Mouse (Mus musculus) hindbrain, embryonic 11.5 days (tissue): Measurements from ENCODE around the gene Mb21d2. TPM values are rescaled to one million over a fixed set of nuclear protein-coding genes. Genes with fewer than 3 reads are reported as not detected.
A peak's percentile ranks its signal among the peaks of the same experiment; 100 is the strongest.

Experiments used
- ATAC-seq: fragments of 200-750 bp; cut with Nextera tagmentation; 2 replicates; pipeline ENCODE4 v1.8.0; 2017; ENCODE audit warnings: mild to moderate bottlenecking, moderate TSS enrichment, moderate library complexity; ENCODE audit not compliant: low FRiP score
- DNase-seq: peaks from one replicate; pipeline ENCODE4 v3.0.0-alpha.2; 2015; ENCODE audit warnings: low spot score
- H3K27ac ChIP-seq: fragments of 300-500 bp; sonication (generic); 2 replicates; pipeline ENCODE4 v1.5.1; 2014; ENCODE audit warnings: mild to moderate bottlenecking, low read depth, low read length
- H3K27me3 ChIP-seq: fragments of 300-500 bp; sonication (generic); 2 replicates; pipeline ENCODE4 v1.6.1; 2014; ENCODE audit warnings: mild to moderate bottlenecking, low read length, moderate library complexity, mixed read lengths; ENCODE audit not compliant: control insufficient read depth, insufficient read depth
- H3K36me3 ChIP-seq: fragments of 300-500 bp; sonication (generic); 2 replicates; pipeline ENCODE4 v1.6.1; 2014; ENCODE audit warnings: mild to moderate bottlenecking, low read length, moderate library complexity, mixed read lengths; ENCODE audit not compliant: control insufficient read depth, insufficient read depth
- H3K4me1 ChIP-seq: fragments of 300-500 bp; sonication (generic); replicated peaks from 2 replicates; pipeline ENCODE4 v1.6.1; 2014; ENCODE audit warnings: low read length, mixed read lengths; ENCODE audit not compliant: control insufficient read depth, insufficient read depth
- H3K4me2 ChIP-seq: fragments of 300-500 bp; sonication (generic); replicated peaks from 2 replicates; pipeline ENCODE4 v1.6.1; 2014; ENCODE audit warnings: mild to moderate bottlenecking, low read depth, low read length
- H3K4me3 ChIP-seq: fragments of 300-500 bp; sonication (generic); 2 replicates; pipeline ENCODE4 v1.5.1; 2014; ENCODE audit warnings: low read depth, low read length
- H3K9ac ChIP-seq: fragments of 300-500 bp; sonication (generic); 2 replicates; pipeline ENCODE4 v1.6.1; 2014; ENCODE audit warnings: low read depth, low read length
- H3K9me3 ChIP-seq: fragments of 300-500 bp; sonication (generic); 2 replicates; pipeline ENCODE4 v1.6.1; 2016; ENCODE audit warnings: low read length; ENCODE audit not compliant: control insufficient read depth
- WGBS: fragments of 180-500 bp; shearing (Covaris S2); extraction: QIAGEN DNeasy Blood & Tissue Kit; methylation state at CpG from one replicate; pipeline ENCODE4 v1.1.7; 2014; 5-methylcytosine and 5-hydroxymethylcytosine counted together
- polyA plus RNA-seq: library from polyadenylated mRNA; unstranded; fragments of >200 nt; fragmentation: Nextera tagmentation; extraction: Ambion mirVana; gene quantifications from 2 replicates; pipeline ENCODE4 v1.2.1, GENCODE M21; 2014

Gene Mb21d2
- polyA plus RNA-seq, 1 experiment from 2014 or later: 8.6 TPM

DNA sequence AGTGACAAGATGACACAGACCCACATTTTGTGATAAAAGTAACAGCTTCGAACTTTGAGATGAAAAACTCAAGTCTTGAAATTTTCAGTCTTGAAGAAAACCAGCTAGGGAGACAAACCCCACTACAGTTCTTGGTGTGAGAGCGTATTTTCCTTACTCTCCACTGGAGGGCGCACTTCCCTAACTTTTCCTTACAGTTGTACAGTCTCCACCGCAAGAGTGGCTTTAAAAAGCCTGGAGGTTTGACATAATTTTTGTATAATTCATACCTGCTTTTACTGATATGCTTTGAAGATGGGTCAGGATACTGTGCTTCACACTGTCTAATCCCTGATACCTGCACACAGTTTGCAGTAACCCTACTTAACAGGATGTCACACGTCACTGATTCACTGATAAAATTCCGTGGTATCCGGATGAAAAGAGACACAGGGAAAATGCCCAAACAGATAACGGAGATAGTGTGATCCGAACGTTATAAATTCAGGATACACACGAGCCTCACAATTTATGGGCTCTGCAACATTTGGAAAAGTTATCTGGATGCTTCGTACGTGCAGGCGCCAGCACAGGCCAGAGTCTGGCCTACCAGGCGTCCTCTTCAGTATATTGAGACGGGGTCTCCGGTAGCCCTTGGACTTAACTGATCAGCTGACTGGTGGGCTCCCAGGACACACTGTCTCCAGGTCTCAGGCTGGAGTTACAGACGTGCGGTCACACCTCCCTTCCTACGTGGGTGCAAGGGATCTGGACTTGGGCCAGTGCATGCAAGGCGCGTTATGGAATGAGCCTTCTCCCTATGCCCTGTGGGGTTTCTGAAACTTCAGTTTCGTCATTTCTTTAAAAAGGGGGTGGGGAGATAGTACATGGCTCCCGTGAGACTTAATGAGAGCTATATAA, 89.1 kb downstream of the Mb21d2 start:
- no peaks in the 10 kb centered on the region; the same call in 1 of the 2 replicates for H3K4me1 ChIP-seq
- no peaks in the 10 kb centered on the region for H3K9me3 ChIP-seq
- no peaks in the 10 kb centered on the region for H3K36me3 ChIP-seq
- H3K27me3 ChIP-seq: peaks cover 3% of the 10 kb centered on the region; the same call in 1 of the 2 replicates
- H3K9ac ChIP-seq: no peak overlapping the region
- no peak overlapping the region for H3K4me3 ChIP-seq
- WGBS: 63% methylated on average over 24 of the region's 24 CpGs
- H3K4me2 ChIP-seq: no peak overlapping the region
- ATAC-seq (peak; percentile 36), DNase-seq (peak; percentile 82)
- no peak overlapping the region for H3K27ac ChIP-seq

DNA sequence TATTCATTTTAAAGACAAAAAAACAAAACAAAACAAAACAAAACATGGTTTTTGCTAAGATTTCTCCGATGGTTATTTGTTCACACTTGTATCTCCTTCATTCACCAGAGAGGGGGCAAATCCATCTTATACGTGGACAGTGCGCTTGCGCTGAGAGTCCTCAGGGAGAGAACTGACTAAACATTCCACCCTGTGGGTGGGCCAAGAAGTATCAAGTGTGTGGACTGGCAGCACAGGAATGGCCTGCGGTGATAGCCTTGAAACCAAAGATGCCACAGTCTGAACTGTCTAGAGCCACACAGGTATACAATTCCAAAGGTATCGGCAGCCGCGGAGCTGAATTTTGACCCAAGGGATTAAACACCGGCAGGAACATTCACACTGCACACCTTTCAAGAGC, 89.9 kb downstream of the Mb21d2 start:
- Histone ChIP-seq H3K4me1 (no peaks in the 10 kb centered on the region; the same call in 1 of the 2 replicates), H3K4me2 (no peak overlapping the region), H3K9me3 (no peaks in the 10 kb centered on the region), H3K27me3 (0 out of 2 replicates have a peak, but pooled peaks cover 3% of the 10 kb centered on the region), H3K27ac (no peak overlapping the region), H3K4me3 (no peak overlapping the region), H3K9ac (no peak overlapping the region), H3K36me3 (no peaks in the 10 kb centered on the region)
- 77% methylated on average over 9 of the region's 9 CpGs for WGBS
- DNase-seq (no peak), ATAC-seq (no peak)

DNA sequence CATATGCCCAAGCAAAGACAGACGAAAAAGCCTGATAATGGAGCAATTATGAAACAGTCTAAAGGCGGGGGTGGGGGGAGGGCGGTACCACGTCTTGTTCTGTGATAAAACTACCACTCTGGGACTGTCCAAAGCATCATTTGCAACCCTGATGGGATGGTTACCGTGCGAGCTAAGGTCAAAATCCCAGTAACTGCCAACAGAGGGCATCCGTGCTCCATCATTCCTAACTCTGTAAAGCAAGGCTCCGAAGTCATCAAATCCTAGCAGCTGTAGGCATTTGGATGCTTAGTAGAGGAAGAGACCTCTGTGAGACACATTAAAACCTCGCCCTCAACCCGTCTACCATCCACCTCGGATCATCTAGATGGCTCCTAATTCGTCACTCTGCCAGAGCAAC, 91.5 kb downstream of the Mb21d2 start:
- ATAC-seq (0 out of 2 replicates have a peak, but pooled peaks have one; percentile 14), DNase-seq (peak; percentile 82)
- Histone ChIP-seq H3K4me3 (no peak overlapping the region), H3K4me2 (no peak overlapping the region), H3K9me3 (no peaks in the 10 kb centered on the region), H3K9ac (no peak overlapping the region), H3K4me1 (no peaks in the 10 kb centered on the region; the same call in 1 of the 2 replicates), H3K36me3 (no peaks in the 10 kb centered on the region), H3K27ac (no peak overlapping the region), H3K27me3 (0 out of 2 replicates have a peak, but pooled peaks cover 3% of the 10 kb centered on the region)
- WGBS: 17% methylated on average over 12 of the region's 12 CpGs

GRCm38 (mm10) chr16:28832085-28832635, 97.3 kb downstream of the Mb21d2 start:
- DNase-seq: peak; percentile 19
- 53% methylated on average over 12 of the region's 12 CpGs for WGBS

GRCm38 (mm10) chr16:28829263-28829955, 100.1 kb downstream of the Mb21d2 start:
- Histone ChIP-seq H3K4me3 (no peak overlapping the region), H3K27ac (no peak overlapping the region), H3K36me3 (no peaks in the 10 kb centered on the region), H3K9me3 (no peaks in the 10 kb centered on the region), H3K27me3 (no peaks in the 10 kb centered on the region), H3K9ac (no peak overlapping the region), H3K4me2 (no peak overlapping the region), H3K4me1 (no peaks in the 10 kb centered on the region)
- 89% methylated on average over 10 of the region's 10 CpGs for WGBS
- DNase-seq (no peak), ATAC-seq (no peak)

More at GRCm38 (mm10) chr16:28832085-28832635, 97.3 kb downstream of the Mb21d2 start:
- peak; percentile 71 for ATAC-seq
- no peaks in the 10 kb centered on the region for H3K27me3 ChIP-seq
- no peak overlapping the region for H3K9ac ChIP-seq
- no peak overlapping the region for H3K4me2 ChIP-seq
- H3K9me3 ChIP-seq: no peaks in the 10 kb centered on the region
- H3K36me3 ChIP-seq: no peaks in the 10 kb centered on the region
- H3K27ac ChIP-seq: no peak overlapping the region
- no peaks in the 10 kb centered on the region for H3K4me1 ChIP-seq
- no peak overlapping the region for H3K4me3 ChIP-seq

DNA sequence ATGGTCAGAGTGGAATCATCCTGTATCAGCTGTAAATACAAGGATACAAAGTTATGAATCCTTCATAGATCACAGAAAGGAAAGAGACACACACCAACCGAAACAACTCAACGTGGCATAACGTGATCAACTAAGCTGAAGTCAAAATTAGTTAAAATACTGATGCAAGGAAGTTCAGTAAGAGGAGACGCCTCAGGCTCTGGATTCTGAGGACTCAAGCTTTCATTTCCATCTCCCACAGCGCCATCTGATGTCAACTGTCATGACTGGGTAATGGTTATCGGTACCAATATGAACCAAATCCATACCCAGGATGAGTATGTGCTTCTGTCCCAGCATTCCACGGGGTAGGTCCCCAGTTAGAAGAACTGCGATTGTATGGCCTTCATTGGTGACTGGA, 104.7 kb downstream of the Mb21d2 start:
- no peak overlapping the region for H3K4me2 ChIP-seq
- no peak overlapping the region for H3K27ac ChIP-seq
- DNase-seq (no peak), ATAC-seq (no peak)
- H3K4me1 ChIP-seq: no peaks in the 10 kb centered on the region
- H3K27me3 ChIP-seq: no peaks in the 10 kb centered on the region
- no peak overlapping the region for H3K4me3 ChIP-seq
- WGBS: 93% methylated on average over 8 of the region's 8 CpGs
- H3K9ac ChIP-seq: no peak overlapping the region
- no peaks in the 10 kb centered on the region for H3K36me3 ChIP-seq
- no peaks in the 10 kb centered on the region for H3K9me3 ChIP-seq

GRCm38 (mm10) chr16:28821774-28822173, 107.7 kb downstream of the Mb21d2 start:
- Histone ChIP-seq H3K4me1 (no peaks in the 10 kb centered on the region), H3K27ac (no peak overlapping the region), H3K4me2 (no peak overlapping the region), H3K9ac (no peak overlapping the region), H3K27me3 (no peaks in the 10 kb centered on the region), H3K36me3 (no peaks in the 10 kb centered on the region), H3K9me3 (no peaks in the 10 kb centered on the region), H3K4me3 (no peak overlapping the region)
- no peak for ATAC-seq
- no peak for DNase-seq
- WGBS: 85% methylated on average over 6 of the region's 6 CpGs

DNA sequence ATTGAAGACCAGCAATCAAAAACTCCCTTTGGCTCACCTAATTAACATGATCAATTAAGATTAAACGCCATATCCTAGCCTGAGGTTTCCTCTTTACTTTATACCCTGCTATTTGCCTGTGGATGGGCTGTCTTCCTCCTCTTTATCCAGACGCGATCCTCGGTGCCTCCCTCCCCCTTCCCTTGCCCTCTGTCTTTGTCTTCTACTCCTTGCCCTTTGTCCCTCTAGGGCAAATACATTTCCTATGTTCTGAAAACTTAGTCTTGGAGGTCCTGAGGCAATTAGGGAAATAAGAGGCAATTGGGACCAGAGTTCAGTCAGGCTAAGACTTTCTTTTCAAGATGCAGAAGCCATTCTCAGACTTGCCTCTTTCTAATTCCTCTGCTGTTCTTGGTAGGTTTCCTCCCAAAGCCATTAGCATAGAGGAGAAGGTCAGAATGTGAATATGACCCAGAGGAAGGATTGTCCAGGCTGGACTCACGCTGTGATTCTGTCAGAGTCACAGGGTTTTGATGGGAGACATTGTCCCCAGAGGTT, 110.7 kb downstream of the Mb21d2 start:
- Histone ChIP-seq H3K4me3 (no peak overlapping the region), H3K4me2 (no peak overlapping the region), H3K9me3 (no peaks in the 10 kb centered on the region), H3K36me3 (no peaks in the 10 kb centered on the region), H3K27ac (no peak overlapping the region), H3K27me3 (no peaks in the 10 kb centered on the region), H3K9ac (no peak overlapping the region), H3K4me1 (no peaks in the 10 kb centered on the region)
- ATAC-seq (no peak), DNase-seq (no peak)
- 45% methylated on average over 5 of the region's 5 CpGs for WGBS
